Mouse (Mus musculus): Measurements from ENCODE around the gene Gm17349. TPM values are rescaled to one million over a fixed set of nuclear protein-coding genes. Genes with fewer than 3 reads are reported as not detected.

The Gm17349 gene
- total RNA-seq, 2 experiments from 2014 or later, result not detected

- no peak for DNase-seq
- intact Hi-C loops (cut with DNase I), result loop anchor here (10.0 kb wide), 2 partner anchors 55 to 185 kb away; partner anchors contain the start of gene Cers5
Observed at GRCm38 (mm10) chr15:99719865-99720264, 14.6 kb upstream of the Gm17349 start.

- no peak for DNase-seq
- intact Hi-C loops (cut with DNase I), result loop anchor here (10.0 kb wide), 1 partner anchor 186 kb away; no protein-coding TSS in a partner anchor
Observed at GRCm38 (mm10) chr15:99718461-99719021, 13.3 kb upstream of the Gm17349 start.

GRCm38 (mm10) chr15:99717386-99718334 is 12.4 kb upstream of the Gm17349 start, which contains the start of gene Gpd1:
Gene Gpd1, plus strand, starts transcription at chr15:99717515.
- DNase-seq, result peak; percentile 57
- intact Hi-C loops (cut with DNase I), result loop anchor here (10.0 kb wide), 1 partner anchor 187 kb away; no protein-coding TSS in a partner anchor

GRCm38 (mm10) chr15:99716814-99717213 is 11.5 kb upstream of the Gm17349 start:
- DNase-seq, result no peak
- intact Hi-C loops (cut with DNase I), result loop anchor here (10.0 kb wide), 1 partner anchor 188 kb away; no protein-coding TSS in a partner anchor

- no peak for DNase-seq
- intact Hi-C loops (cut with DNase I), result loop anchor here (10.0 kb wide), 1 partner anchor 189 kb away; no protein-coding TSS in a partner anchor
Observed at GRCm38 (mm10) chr15:99715982-99716746, 10.9 kb upstream of the Gm17349 start.

GRCm38 (mm10) chr15:99715361-99715865 is 10.1 kb upstream of the Gm17349 start:
- peak; percentile 54 for DNase-seq
- intact Hi-C loops (cut with DNase I), result loop anchor here (10.0 kb wide), 1 partner anchor 189 kb away; no protein-coding TSS in a partner anchor

- intact Hi-C loops (cut with DNase I), result loop anchor here (10.0 kb wide), 1 partner anchor 190 kb away; no protein-coding TSS in a partner anchor
Observed at GRCm38 (mm10) chr15:99714858-99715257, 9.6 kb upstream of the Gm17349 start.

GRCm38 (mm10) chr15:99714206-99714605 is 8.9 kb upstream of the Gm17349 start:
- no peak for DNase-seq
- intact Hi-C loops (cut with DNase I), result loop anchor here (10.0 kb wide), 1 partner anchor 191 kb away; no protein-coding TSS in a partner anchor

More at GRCm38 (mm10) chr15:99714858-99715257, 9.6 kb upstream of the Gm17349 start:
- peak; percentile 71 for DNase-seq

- DNase-seq, result no peak
- intact Hi-C loops (cut with DNase I), result loop anchor here (10.0 kb wide), 1 partner anchor 191 kb away; no protein-coding TSS in a partner anchor
Observed at GRCm38 (mm10) chr15:99713569-99713968, 8.3 kb upstream of the Gm17349 start.

GRCm38 (mm10) chr15:99712666-99713559 is 7.6 kb upstream of the Gm17349 start:
- intact Hi-C loops (cut with DNase I), result loop anchor here (10.0 kb wide), 1 partner anchor 192 kb away; no protein-coding TSS in a partner anchor
- DNase-seq, result no peak

GRCm38 (mm10) chr15:99711491-99711890 is 6.2 kb upstream of the Gm17349 start:
- intact Hi-C loops (cut with DNase I), result loop anchor here (10.0 kb wide), 1 partner anchor 193 kb away; no protein-coding TSS in a partner anchor
- DNase-seq, result no peak

- intact Hi-C loops (cut with DNase I), result loop anchor here (10.0 kb wide), 1 partner anchor 194 kb away; no protein-coding TSS in a partner anchor
- DNase-seq, result no peak
Observed at GRCm38 (mm10) chr15:99710221-99711190, 5.2 kb upstream of the Gm17349 start.

- intact Hi-C loops (cut with DNase I), result no loop called here
- no peak for DNase-seq
Observed at GRCm38 (mm10) chr15:99708176-99708575, 2.9 kb upstream of the Gm17349 start.

GRCm38 (mm10) chr15:99704881-99705280 is 409 bp downstream of the Gm17349 start:
- intact Hi-C loops (cut with DNase I), result no loop called here

GRCm38 (mm10) chr15:99704041-99704681 is 1.1 kb downstream of the Gm17349 start:
- DNase-seq, result no peak
- intact Hi-C loops (cut with DNase I), result no loop called here

More at GRCm38 (mm10) chr15:99704881-99705280, 409 bp downstream of the Gm17349 start:
- DNase-seq, result no peak

GRCm38 (mm10) chr15:99703676-99704040 is 1.6 kb downstream of the Gm17349 start:
- intact Hi-C loops (cut with DNase I), result no loop called here
- no peak for DNase-seq

GRCm38 (mm10) chr15:99703104-99703503 is 2.2 kb downstream of the Gm17349 start:
- no peak for DNase-seq
- intact Hi-C loops (cut with DNase I), result no loop called here

Measured in left cerebral cortex, postnatal 4 days (tissue).